Mouse (Mus musculus): ENCODE measurements around the gene 4932438A13Rik.

Gene 4932438A13Rik

DNA sequence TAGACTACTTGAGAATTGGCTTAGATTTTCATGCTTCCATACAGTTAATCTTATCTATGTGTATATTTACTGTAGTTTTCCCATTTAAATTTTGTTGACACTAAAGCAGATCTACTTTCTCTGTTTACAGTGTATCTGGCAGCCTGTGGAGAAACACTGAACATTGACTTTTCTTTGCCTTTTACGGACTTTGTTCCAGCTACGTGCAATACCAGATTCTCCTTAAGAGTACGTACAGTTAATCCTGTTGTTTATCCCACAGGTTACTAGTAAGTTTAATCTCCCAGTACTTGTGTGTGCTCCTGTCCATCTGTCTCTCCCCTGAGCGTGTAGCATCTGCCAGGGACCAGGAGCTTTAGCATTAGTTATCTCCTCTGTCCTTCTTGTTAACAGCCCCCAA is 55.4 kb downstream of the 4932438A13Rik start:
- DNase-seq (ENCODE audit: low spot score) = no peak

- no peak for DNase-seq (ENCODE audit: low spot score)
Observed at GRCm38 (mm10) chr3:36941572-36941971, 78.7 kb downstream of the 4932438A13Rik start.

- DNase-seq (ENCODE audit: low spot score) = peak; percentile 23
Observed at GRCm38 (mm10) chr3:36942108-36942507, 79.2 kb downstream of the 4932438A13Rik start.

GRCm38 (mm10) chr3:36943706-36944105 is 80.8 kb downstream of the 4932438A13Rik start:
- peak; percentile 1 for DNase-seq (ENCODE audit: low spot score)

- no peak for DNase-seq (ENCODE audit: low spot score)
Observed at GRCm38 (mm10) chr3:37037979-37038378, 175.1 kb downstream of the 4932438A13Rik start.

- DNase-seq (ENCODE audit: low spot score) = no peak
Observed at GRCm38 (mm10) chr3:37039811-37040210, 176.9 kb downstream of the 4932438A13Rik start.

GRCm38 (mm10) chr3:37051491-37051890 is 188.6 kb downstream of the 4932438A13Rik start:
- no peak for DNase-seq (ENCODE audit: low spot score)

DNA sequence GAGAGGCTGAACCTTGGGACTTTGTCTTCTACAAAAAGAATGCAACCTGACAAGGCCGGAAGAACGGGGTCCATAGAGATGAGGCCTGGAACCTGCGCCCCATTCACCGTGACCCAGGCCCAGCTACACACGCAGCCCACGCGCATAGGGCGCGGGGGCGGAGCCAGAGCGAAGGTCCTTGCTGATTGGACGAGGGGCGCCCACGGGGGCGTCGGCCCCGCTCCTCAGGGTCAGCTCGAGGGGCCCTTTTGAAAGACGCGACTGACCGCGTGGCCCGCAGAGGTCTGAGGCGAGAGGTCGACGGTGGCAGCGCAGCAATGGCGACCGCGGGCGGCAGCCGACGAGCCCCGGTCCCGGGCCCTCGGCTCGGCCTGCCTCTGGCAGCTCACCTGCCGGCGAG is 200.5 kb downstream of the 4932438A13Rik start, which contains the start of gene Adad1:
TSS of gene Adad1 (plus strand) at position 122 of the 400 bp plus-strand sequence.
- DNase-seq (ENCODE audit: low spot score) = no peak

DNA sequence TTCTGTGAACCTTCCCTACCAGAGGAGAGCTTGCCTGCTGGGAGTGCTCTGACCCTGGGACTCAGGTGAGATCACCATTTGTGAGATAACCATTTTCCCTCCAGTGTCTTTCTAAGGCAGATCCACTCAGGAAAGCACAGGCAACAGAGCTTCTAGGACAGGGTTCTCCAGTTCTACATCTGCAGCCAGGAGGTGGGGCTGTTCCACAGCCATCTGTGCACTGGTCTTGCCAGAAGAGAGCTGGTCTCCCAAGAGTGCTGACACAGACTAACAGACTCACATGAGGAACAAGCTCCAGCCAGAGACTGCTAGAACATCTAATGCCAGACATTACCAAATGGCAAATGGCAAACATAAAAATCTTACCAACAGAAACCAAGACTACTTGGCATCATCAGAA is 210.3 kb downstream of the 4932438A13Rik start:
- DNase-seq (ENCODE audit: low spot score) = peak; percentile 32

- no peak for DNase-seq (ENCODE audit: low spot score)
Observed at GRCm38 (mm10) chr3:37084860-37085259, 222.0 kb downstream of the 4932438A13Rik start.

GRCm38 (mm10) chr3:37090721-37091120 is 227.8 kb downstream of the 4932438A13Rik start:
- no peak for DNase-seq (ENCODE audit: low spot score)

Measured in lung, postnatal 25 days (tissue).